Mouse (Mus musculus) kidney, postnatal 36 days (tissue): ENCODE results near the gene Dld.

Experiments
- DNase-seq, 2 experiments: peaks; one replicate each; pipeline ENCODE4 v3.0.0; 2021 to 2022; ENCODE audit warnings: mixed read lengths in 2 of 2

Dld gene

DNA sequence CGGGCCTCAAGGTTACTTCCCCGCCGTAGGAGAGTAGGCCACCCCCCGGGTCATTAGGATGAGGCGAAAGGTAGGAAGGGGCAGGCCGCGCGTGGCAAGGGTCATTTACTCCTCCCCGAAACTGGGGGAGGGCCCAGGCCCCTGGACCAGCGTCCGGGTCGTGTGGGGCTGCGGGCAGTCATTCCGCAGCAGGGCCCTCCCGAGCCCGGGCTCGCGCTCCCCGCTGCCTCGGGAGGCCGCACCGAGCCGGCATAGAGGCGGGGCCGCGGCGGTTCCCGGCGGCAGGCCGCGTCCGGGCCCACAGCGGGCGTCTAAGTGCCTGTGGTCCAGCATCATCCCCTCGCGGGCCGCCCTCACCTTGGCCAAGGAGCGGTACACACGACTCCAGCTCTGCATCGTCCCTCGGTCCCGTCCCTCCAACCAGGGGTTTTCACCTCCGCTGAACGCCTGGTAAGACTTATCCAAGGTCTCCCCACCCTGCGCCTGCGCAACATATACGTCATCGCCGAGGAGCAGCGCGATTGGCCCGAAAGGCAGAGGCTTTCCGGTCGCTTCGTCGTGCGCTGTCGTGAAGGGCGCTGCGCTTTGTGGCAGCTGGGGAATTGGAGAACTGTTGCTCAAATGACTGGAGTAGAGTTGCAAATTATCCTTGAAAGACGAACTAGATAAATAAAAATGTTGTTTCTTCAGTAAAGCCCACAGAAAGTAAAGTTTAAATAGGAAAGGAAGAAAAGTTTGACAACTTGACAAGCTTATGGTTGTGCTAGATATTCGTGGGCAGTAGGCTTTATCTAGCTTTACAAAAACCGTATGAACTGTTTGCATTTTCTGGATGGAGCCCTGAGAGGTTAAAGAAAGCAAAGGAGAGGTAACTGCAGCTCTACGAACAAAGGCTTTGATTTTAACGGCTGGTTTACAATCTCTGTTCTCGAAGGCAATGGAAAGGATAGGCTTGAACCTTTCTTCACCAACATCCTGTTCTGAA, at the start of gene Dld:
Gene Dld (minus strand): TSS at position 510 of the 985 bp plus-strand sequence.
- DNase-seq, result peak; percentile 98

DNA sequence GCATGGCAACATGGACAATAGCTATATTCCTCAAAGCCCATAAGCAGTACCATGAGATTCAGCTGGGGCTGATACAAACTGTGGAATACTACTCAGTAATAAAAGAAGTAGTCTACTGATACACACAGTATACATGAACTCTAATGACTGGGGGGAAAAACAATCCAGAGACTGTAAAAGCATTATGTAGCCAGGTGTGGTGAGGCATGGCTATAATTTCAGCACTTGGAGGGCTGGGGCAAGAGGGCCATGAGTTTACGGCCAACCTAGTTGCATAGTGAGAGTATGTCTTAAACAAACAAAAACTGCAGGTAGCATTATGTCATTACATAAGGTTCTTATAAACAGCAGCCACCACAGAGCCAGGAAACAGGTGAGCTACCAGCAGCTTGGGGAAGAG, 49.6 kb upstream of the Dld start:
- DNase-seq, result no peak

GRCm38 (mm10) chr12:31397709-31398108, 46.5 kb upstream of the Dld start:
- DNase-seq, result no peak

GRCm38 (mm10) chr12:31395895-31396294, 44.6 kb upstream of the Dld start:
- no peak for DNase-seq

GRCm38 (mm10) chr12:31391696-31392095, 40.4 kb upstream of the Dld start:
- no peak for DNase-seq

DNA sequence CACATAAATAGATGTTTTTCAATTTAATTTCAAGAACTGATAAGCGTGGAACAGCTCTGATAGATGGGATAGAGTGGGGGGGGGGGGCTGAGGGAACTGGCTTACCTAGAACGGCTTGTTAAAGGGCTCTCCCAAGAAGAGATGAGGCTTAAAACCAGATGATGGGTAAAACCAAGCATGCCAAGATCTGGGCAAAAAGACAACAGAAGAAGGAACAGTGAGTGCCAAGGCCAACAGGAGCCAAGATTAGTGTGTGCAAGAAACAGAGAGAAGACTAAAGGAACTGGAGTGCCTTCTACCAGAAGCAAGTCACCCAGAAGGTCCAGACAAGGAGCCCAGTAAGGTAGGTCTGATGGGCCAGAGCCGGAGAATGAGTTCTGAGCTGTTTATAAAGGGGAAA, 39.3 kb upstream of the Dld start, which contains the start of gene Slc26a3:
Gene Slc26a3 (plus strand): TSS at position 301 of the 400 bp plus-strand sequence.
- DNase-seq, result no peak

- DNase-seq, result no peak
These were observed 36.0 kb upstream of the Dld start for GRCm38 (mm10) chr12:31387303-31387702.

DNA sequence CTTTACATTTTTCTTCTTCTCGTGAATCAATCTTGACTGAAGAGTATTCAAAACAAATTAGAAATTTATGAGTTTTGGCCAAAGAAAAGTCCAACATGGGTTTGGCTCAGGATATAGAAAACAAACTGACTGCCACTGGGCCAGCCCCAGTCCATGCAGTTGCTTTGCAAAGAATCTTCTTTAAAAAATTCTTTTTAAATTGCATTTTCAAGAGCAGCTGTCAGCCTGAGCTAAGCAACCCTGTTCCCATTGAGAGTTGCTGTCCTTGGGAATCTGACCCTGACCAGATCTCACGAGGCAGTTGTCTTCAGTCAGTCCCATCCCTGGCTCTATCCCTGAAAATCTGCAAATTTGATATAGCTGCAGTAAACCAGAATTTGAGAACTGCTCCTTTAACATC, 31.2 kb upstream of the Dld start:
- DNase-seq, result no peak

DNA sequence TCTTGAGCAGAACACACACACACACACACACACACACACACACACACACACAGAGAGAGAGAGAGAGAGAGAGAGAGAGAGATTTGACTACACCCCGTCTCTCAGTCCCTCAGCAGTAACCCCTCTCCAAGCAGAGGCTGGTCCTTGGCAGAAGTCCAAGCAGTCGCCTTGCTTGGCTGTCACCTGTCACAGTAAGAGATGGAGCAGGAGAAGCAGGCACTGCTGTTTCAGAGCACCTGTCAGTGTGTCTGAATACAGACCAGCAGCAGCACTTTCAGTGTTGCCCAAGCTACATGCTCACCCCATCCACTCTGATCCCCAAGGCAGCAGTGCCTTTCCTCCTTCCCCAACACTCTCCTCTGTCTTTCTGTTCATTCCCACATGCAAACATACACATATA, 29.6 kb upstream of the Dld start:
- peak in 1 of 2 experiments; percentile 11 for DNase-seq

GRCm38 (mm10) chr12:31377241-31377640, 26.0 kb upstream of the Dld start:
- DNase-seq, result no peak

DNA sequence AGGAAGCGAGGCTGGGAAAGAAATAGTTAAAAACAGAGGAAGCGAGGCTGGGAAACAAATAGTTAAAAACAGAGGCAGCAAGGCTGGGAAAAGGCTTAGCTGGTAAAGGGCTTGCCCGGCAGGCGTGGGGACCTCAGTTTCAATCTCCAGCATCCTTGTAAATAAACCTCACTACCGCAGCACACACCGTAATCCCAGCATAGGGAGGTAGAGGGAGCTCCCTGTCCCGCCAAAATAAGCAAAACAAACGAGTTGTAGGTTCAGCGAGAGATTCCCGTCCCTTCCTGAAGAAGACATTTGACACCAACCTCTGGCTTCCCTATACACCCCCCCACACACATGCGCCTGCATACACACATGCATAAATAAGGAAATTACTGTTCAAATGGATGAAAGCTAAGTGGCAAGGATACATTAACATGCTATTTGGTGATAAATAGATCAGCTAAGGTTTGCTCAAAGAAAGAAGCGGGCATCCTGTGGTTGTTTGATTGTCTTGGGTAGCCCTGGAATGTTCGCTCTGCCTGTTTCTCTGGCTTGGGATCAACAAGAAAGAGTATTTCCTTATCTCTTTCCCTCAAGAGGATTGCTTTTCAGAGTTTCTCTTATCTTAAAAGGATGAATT, 25.2 kb upstream of the Dld start:
- no peak for DNase-seq

DNA sequence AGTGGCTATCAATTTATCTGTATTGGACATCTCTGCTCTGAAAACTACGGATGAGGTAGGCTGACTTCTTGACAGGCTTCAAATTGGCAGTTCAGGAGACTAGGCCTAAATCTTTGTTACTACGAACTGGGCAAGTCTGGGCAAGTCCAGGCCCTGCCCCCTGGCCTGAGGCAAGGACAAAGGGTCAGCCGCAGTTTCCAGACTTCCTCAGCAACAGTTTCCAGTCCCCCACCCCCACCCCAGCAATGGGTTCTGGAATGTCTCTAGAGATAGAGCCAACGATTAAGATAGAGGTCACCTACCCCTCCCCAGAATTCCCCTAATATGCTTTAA, 24.0 kb upstream of the Dld start:
- no peak for DNase-seq

DNA sequence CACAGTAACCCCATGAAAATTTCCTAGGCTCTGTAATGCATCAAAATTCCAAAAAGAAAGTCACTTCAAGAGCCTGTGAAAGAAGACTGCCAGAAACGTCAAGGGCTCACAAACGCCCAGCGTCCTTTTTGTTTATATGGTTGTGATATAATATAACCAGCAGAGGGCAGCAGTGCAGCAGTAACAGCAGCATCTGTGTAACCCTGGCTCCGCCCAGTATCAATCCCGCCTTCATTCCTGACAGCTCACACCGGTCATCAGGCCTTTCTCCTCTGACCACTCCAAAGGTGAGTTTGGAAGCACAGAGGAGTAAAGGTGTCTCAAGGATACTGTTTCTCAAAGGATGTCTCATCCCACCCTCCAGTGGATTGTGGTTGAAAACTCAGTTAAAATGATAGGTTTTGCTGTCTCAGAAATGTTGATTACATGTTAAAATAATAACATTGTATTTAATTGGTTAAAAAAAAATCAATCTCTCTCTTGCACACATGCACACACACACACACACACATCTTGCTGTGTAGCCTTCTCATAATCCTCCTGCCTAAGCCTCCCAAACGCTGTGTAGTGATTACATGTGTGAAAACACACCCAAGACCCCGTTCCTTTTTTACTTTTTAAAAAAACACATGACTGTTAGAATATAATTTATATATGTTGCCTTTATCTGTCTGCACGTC, 23.5 kb upstream of the Dld start:
- DNase-seq, result peak; percentile 82 to 84

GRCm38 (mm10) chr12:31369656-31370055, 18.4 kb upstream of the Dld start:
- DNase-seq, result no peak

GRCm38 (mm10) chr12:31369118-31369517, 17.9 kb upstream of the Dld start:
- DNase-seq, result no peak

- no peak for DNase-seq
These were observed 16.5 kb upstream of the Dld start for GRCm38 (mm10) chr12:31367721-31368120.

GRCm38 (mm10) chr12:31366428-31366827, 15.2 kb upstream of the Dld start:
- DNase-seq, result no peak

DNA sequence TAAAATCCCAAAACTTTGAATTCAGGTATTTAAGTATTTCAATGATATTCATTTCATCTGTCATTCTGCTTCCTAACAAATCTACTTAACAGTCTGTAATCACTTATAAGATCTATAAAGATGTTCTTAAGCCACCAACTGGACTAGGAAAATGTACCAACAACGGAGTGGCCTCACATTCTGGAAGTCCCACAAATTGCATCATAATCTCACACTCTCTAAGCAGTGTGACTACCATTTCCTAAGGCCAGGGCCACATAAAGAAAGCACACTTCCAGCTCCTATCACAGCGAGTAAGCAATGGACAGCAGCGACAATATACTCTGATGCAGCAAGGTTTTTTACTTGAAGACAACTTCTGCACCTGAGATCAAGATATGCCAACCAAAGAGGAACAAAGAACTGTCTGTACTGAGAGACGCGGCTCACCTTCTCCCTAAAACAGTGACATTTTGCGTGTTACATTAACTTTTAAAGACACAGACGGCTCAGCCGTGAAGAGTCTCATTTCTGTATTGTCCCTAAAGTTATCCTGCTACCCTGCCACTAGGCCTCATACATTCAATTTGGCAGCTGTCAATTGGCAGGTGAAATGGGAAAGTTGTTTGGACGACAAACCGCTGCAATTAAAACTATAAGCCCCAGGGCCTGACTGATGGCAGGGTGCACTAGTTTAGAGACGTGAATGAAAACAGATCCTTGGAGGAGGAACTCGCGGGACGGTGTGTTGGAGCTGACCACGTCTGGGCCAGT, 886 bp downstream of the Dld start:
- no peak for DNase-seq

GRCm38 (mm10) chr12:31333261-31333660, 18.0 kb downstream of the Dld start:
- DNase-seq, result no peak

DNA sequence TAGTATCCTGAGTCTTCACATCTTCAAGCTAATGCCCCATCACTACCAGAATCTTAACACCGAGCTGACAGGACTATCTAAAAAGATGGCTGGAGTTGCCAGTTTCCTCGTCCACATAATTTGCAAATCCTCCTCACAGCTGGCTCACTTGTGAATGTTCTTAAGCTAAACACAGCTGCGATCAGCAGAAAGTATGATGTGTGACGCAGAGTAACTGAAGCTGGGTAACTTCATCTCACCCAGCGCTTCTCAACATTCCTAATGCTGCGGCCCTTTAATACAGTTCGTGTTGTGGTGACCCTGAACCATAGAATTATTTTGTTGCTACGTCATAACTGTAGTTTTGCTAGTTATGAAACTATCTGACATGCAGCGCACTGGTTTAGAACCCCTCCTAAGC, 24.1 kb downstream of the Dld start:
- no peak for DNase-seq

DNA sequence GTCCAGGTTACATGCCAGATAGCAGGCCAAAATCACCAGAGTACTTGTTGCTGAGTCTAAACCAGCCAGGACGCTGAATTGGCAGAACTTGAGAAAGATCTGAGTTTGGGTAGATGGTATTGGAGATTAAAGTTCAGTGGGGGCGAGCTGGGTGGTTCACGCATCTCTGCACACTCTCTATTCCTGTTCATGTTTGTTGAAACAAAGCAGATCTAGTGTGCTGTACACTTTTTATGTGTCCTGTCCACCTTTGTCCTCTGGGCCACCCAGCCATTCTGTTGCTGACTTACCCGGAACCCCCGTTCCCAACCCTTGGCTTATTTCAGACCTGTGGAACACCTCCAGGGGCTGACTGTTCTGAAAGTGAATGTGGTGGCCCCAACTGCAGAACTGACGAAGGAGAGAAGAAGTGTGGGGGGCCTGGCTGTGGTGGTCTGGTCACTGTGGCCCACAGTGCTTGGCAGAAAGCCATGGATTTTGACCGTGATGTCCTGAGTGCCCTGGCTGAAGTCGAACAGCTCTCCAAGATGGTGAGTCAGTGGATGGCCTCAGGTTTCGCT, 28.0 kb downstream of the Dld start:
- DNase-seq, result peak; percentile 12 to 56

- peak; percentile 29 to 49 for DNase-seq
These were observed 29.7 kb downstream of the Dld start for GRCm38 (mm10) chr12:31321532-31321931.
